Mouse (Mus musculus) lung, embryonic 16.5 days (tissue): Measurements from ENCODE around the gene Hist2h2aa2. TPM values are rescaled to one million over a fixed set of nuclear protein-coding genes. Genes with fewer than 3 reads are reported as not detected.

Experiments
- ATAC-seq: fragments of 200-750 bp; cut with Nextera tagmentation; 2 replicates; pipeline ENCODE4 v1.8.0; 2017; ENCODE audit warnings: low read depth, mild to moderate bottlenecking, moderate library complexity
- H3K27ac ChIP-seq: fragments of 300-500 bp; sonication (generic); 2 replicates; pipeline ENCODE4 v1.5.1; 2014; ENCODE audit warnings: mild to moderate bottlenecking, control low read depth, low read length
- H3K27me3 ChIP-seq: fragments of 300-500 bp; sonication (generic); 2 replicates; pipeline ENCODE4 v1.6.1; 2014; ENCODE audit warnings: low read depth, low read length, mixed read lengths; ENCODE audit not compliant: control insufficient read depth, insufficient read depth
- H3K36me3 ChIP-seq: fragments of 300-500 bp; sonication (generic); 2 replicates; pipeline ENCODE4 v1.6.1; 2014; ENCODE audit warnings: low read length; ENCODE audit not compliant: control insufficient read depth, insufficient read depth
- H3K4me1 ChIP-seq: fragments of 300-500 bp; sonication (generic); replicated peaks from 2 replicates; pipeline ENCODE4 v1.6.1; 2014; ENCODE audit warnings: low read length, mixed read lengths; ENCODE audit not compliant: control insufficient read depth, insufficient read depth
- H3K4me2 ChIP-seq: fragments of 300-500 bp; sonication (generic); 2 replicates; pipeline ENCODE4 v1.6.1; 2014; ENCODE audit warnings: low read depth, low read length, control low read depth
- H3K4me3 ChIP-seq: fragments of 300-500 bp; sonication (generic); 2 replicates; pipeline ENCODE4 v1.5.1; 2014; ENCODE audit warnings: mild to moderate bottlenecking, low read length, control low read depth
- H3K9ac ChIP-seq: fragments of 300-500 bp; sonication (generic); 2 replicates; pipeline ENCODE4 v1.6.1; 2014; ENCODE audit warnings: low read length, control low read depth
- H3K9me3 ChIP-seq: fragments of 300-500 bp; sonication (generic); 2 replicates; pipeline ENCODE4 v1.6.1; 2016; ENCODE audit warnings: low read length; ENCODE audit not compliant: control insufficient read depth
- WGBS: fragments of 180-500 bp; shearing (Covaris S2); extraction: QIAGEN DNeasy Blood & Tissue Kit; methylation state at CpG from one replicate; pipeline ENCODE4 v1.1.7; 2014; 5-methylcytosine and 5-hydroxymethylcytosine counted together
- microRNA-seq: library from miRNA; unstranded; fragments of <30 nt; microRNA quantifications from one replicate; pipeline ENCODE4, GENCODE M21; 2016
- polyA plus RNA-seq: library from polyadenylated mRNA; unstranded; fragments of >200 nt; fragmentation: Nextera tagmentation; extraction: Ambion mirVana; gene quantifications from 2 replicates; pipeline ENCODE4 v1.2.1, GENCODE M21; 2015

Gene Hist2h2aa2
- polyA plus RNA-seq, 1 experiment from 2014 or later, result 37.6 TPM

DNA sequence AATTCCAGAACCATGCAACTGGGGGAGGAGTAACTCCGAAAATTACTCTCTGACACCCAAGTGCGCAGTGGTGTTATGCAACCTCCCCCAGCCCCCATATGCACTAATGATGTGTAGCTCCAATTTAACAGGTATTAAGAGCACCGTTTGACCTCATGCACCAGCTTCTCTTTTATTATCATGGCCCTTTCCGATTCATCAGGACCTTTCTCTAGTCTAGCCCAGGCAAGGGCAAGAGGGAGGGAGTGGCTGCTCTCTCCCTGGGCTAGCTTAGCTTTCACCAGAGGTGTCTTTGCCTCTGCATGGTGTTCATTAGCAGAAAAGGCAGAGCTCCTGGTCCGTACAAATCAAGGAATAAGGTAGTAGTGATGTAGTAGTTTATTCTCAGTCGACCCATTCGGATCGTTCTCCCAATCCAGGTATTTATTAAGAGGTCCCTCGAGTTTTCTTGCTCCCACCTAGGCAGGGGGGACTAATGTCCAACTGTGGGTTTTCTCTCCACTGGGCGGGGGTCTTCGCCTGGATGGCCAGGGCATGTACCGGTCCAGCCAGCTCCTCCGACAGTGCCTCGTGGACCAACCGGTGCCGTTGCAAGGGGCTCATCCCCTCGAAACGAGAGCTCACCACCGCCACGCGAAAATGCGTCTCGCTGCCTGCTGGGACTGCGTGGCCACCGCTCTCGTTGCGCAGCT is 43.5 kb downstream of the Hist2h2aa2 start:
- peaks cover 13% of the 10 kb centered on the region; the same call in 1 of the 2 replicates for H3K4me1 ChIP-seq
- ATAC-seq, result no peak
- no peaks in the 10 kb centered on the region for H3K27me3 ChIP-seq
- peak overlapping the region; percentile 96 for H3K27ac ChIP-seq
- no peaks in the 10 kb centered on the region for H3K9me3 ChIP-seq
- 21% methylated on average over 27 of the region's 27 CpGs for WGBS
- no peaks in the 10 kb centered on the region for H3K36me3 ChIP-seq
- peak overlapping the region; percentile 91 for H3K9ac ChIP-seq
- peak overlapping the region; percentile 97 for H3K4me2 ChIP-seq
- H3K4me3 ChIP-seq, result peak overlapping the region; percentile 86

DNA sequence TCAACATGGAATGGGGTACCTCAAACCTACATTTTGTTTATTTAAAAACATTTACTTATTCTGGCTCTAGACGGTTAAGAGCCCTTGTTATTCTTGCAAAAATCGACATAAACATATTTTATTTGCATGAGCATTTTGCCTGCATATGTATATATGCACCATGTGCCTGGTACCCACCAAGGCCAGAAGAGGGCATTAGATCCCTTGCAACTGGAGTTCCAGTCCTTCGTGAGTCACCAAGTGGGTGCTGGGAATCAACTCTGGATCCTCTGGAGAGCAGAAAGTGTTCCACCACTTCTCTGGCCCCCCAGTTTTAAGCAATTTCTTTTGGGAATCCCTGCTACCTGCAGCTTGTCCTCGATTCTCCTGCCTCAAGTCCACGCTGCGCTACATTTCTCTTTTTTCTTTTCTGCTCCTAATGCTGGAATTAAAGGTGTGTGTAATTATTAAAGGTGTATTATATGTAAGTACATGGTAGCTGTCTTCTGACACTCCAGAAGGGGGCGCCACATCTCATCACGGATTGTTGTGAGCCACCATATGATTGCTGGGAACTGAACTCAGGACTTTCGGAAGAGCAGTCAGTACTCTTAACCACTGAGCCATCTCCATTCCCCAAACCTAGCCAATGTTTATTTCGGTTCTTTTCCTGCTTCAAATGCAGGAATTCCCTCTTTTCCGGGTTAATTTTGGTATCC is 44.3 kb downstream of the Hist2h2aa2 start:
- Histone ChIP-seq H3K27ac (no peak overlapping the region), H3K4me2 (no peak overlapping the region), H3K4me3 (no peak overlapping the region), H3K9me3 (no peaks in the 10 kb centered on the region), H3K9ac (no peak overlapping the region), H3K4me1 (peaks cover 13% of the 10 kb centered on the region; the same call in 1 of the 2 replicates), H3K27me3 (no peaks in the 10 kb centered on the region), H3K36me3 (no peaks in the 10 kb centered on the region)
- ATAC-seq, result no peak
- WGBS, result 86% methylated on average over 11 of the region's 11 CpGs

DNA sequence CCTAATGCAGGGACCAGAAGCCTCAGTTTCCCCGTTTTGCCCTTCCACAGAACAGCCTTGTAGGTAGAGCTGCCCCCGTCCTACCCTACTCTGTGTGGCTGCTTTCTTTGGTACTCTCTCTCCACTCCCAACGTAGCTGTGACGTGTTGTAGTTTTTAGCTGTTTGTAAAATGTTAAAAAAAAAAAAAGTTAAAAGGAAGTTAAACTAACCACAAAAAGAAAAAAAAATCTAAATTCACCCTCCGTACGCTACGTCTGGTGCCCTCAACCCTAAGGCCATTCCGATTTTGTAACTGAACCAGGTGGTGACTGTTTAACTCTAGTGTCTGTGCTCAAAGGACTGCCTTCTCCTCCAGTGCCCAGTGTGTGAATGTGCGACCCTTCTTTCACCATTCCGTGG is 45.1 kb downstream of the Hist2h2aa2 start:
- no peak for ATAC-seq

DNA sequence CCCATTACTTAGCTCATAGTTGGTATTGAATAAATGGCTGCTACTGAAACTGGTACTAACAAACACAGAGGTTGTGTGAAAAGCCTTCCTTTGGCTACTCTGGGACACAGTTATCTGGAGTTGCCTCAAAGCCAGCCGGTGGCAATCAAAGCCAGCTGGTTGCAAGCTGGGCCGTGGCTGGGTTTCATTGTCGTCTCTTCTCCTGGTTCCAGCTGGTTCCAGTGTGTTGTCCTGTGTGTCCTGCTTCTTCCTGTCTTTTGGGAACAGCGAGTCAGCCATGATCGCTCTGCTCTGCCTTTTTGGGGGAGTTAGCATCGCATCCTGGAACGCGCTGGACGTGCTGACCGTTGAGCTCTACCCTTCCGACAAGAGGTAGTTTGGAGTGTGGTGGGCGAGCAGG is 47.1 kb downstream of the Hist2h2aa2 start:
- Histone ChIP-seq H3K9me3 (no peaks in the 10 kb centered on the region), H3K27me3 (no peaks in the 10 kb centered on the region), H3K4me1 (peaks cover 10% of the 10 kb centered on the region; the same call in 1 of the 2 replicates), H3K27ac (no peak overlapping the region), H3K9ac (no peak overlapping the region), H3K36me3 (no peaks in the 10 kb centered on the region), H3K4me2 (no peak overlapping the region), H3K4me3 (no peak overlapping the region)
- WGBS, result 59% methylated on average over 12 of the region's 12 CpGs
- no peak for ATAC-seq

More for the DNA sequence above, 45.1 kb downstream of the Hist2h2aa2 start:
- Histone ChIP-seq H3K9me3 (no peaks in the 10 kb centered on the region), H3K27ac (no peak overlapping the region), H3K4me3 (no peak overlapping the region), H3K9ac (no peak overlapping the region), H3K27me3 (no peaks in the 10 kb centered on the region), H3K4me1 (peaks cover 13% of the 10 kb centered on the region; the same call in 1 of the 2 replicates), H3K4me2 (no peak overlapping the region), H3K36me3 (no peaks in the 10 kb centered on the region)
- 80% methylated on average over 10 of the region's 10 CpGs for WGBS

Small RNAs within 50 kb of the gene (microRNA-seq; reads per million reads assigned to microRNA genes)
- gene Gm44492 (not detected), gene Gm47311 (not detected), gene Gm47313 (not detected)

Other genes starting within 250 kb of the Hist2h2aa2 start
- gene Plekho1, start 244.3 kb downstream of the Hist2h2aa2 start, polyA plus RNA-seq, result 24.0 and 25.3 TPM in 2 replicates
- gene Vps45, start 181.8 kb downstream of the Hist2h2aa2 start, polyA plus RNA-seq, result 39.6 and 39.8 TPM in 2 replicates
- gene Otud7b, start 135.7 kb downstream of the Hist2h2aa2 start, polyA plus RNA-seq, result 18.8 and 22.9 TPM in 2 replicates
- 13.0 and 14.0 TPM in 2 replicates for gene Mtmr11, start 78.3 kb downstream of the Hist2h2aa2 start, polyA plus RNA-seq
- 143 and 167 TPM in 2 replicates for gene Sf3b4, start 67.9 kb downstream of the Hist2h2aa2 start, polyA plus RNA-seq
- 2.3 and 2.6 TPM in 2 replicates for gene Sv2a, start 59.1 kb downstream of the Hist2h2aa2 start, polyA plus RNA-seq
- gene Bola1, start 20.6 kb downstream of the Hist2h2aa2 start, polyA plus RNA-seq, result 51.4 and 51.6 TPM in 2 replicates
- gene Hist2h2ab, start 20.4 kb downstream of the Hist2h2aa2 start, polyA plus RNA-seq, result 1.3 and 1.9 TPM in 2 replicates
- gene Hist2h2ac, start 19.4 kb downstream of the Hist2h2aa2 start, polyA plus RNA-seq, result 8.9 and 9.0 TPM in 2 replicates
- gene Hist2h2be, start 19.2 kb downstream of the Hist2h2aa2 start, polyA plus RNA-seq, result 7.5 and 8.8 TPM in 2 replicates
- 3.6 and 4.7 TPM in 2 replicates for gene Hist2h3c2, start 1.1 kb downstream of the Hist2h2aa2 start, polyA plus RNA-seq
- gene Hist2h2aa1, start 5.2 kb upstream of the Hist2h2aa2 start, polyA plus RNA-seq, result 16.9 and 21.5 TPM in 2 replicates
- gene Hist2h3c1, start 6.4 kb upstream of the Hist2h2aa2 start, polyA plus RNA-seq, result 1.0 and 2.3 TPM in 2 replicates
- gene Hist2h4, start 23.0 kb upstream of the Hist2h2aa2 start, polyA plus RNA-seq, result 9.8 and 12.3 TPM in 2 replicates
- gene Hist2h3b, start 28.4 kb upstream of the Hist2h2aa2 start, polyA plus RNA-seq, result 55.7 and 61.1 TPM in 2 replicates
- gene Hist2h2bb, start 29.5 kb upstream of the Hist2h2aa2 start, polyA plus RNA-seq, result 13.0 and 14.5 TPM in 2 replicates
- gene Fcgr1, start 53.7 kb upstream of the Hist2h2aa2 start, polyA plus RNA-seq, result 2.3 and 2.7 TPM in 2 replicates
- 0.30 and 0.34 TPM in 2 replicates for gene BC107364, start 212.0 kb upstream of the Hist2h2aa2 start, polyA plus RNA-seq